Mouse (Mus musculus): ENCODE results near the gene Pigm. TPM values are rescaled to one million over a fixed set of nuclear protein-coding genes. Genes with fewer than 3 reads are reported as not detected.

The Pigm gene
- 10.6 and 13.0 TPM in 2 replicates for polyA plus RNA-seq (2012)

- no peak for TF ChIP-seq GATA1 (IDR thresholded peaks at IDR 0.05; ENCODE audit: low read length)
Observed at GRCm38 (mm10) chr1:172376198-172376667, at the start of gene Pigm. Gene Pigm (plus strand): TSS chr1:172376546.

- TF ChIP-seq GATA1 (IDR thresholded peaks at IDR 0.05; ENCODE audit: low read length), result no peak
Observed at GRCm38 (mm10) chr1:172326684-172327083, 49.7 kb upstream of the Pigm start.

- TF ChIP-seq GATA1 (IDR thresholded peaks at IDR 0.05; ENCODE audit: low read length), result no peak
Observed at GRCm38 (mm10) chr1:172327206-172328001, 48.9 kb upstream of the Pigm start.

- TF ChIP-seq GATA1 (IDR thresholded peaks at IDR 0.05; ENCODE audit: low read length), result no peak
Observed at GRCm38 (mm10) chr1:172328041-172328440, 48.3 kb upstream of the Pigm start.

GRCm38 (mm10) chr1:172328461-172328860, 47.9 kb upstream of the Pigm start:
- TF ChIP-seq GATA1 (IDR thresholded peaks at IDR 0.05; ENCODE audit: low read length), result no peak

GRCm38 (mm10) chr1:172329131-172329530, 47.2 kb upstream of the Pigm start, which contains the start of gene Kcnj9:
Gene Kcnj9 (minus strand): TSS chr1:172329318.
- no peak for TF ChIP-seq GATA1 (IDR thresholded peaks at IDR 0.05; ENCODE audit: low read length)

- TF ChIP-seq GATA1 (IDR thresholded peaks at IDR 0.05; ENCODE audit: low read length), result no peak
Observed at GRCm38 (mm10) chr1:172329616-172330015, 46.7 kb upstream of the Pigm start.

- no peak for TF ChIP-seq GATA1 (IDR thresholded peaks at IDR 0.05; ENCODE audit: low read length)
Observed at GRCm38 (mm10) chr1:172331422-172331947, 44.9 kb upstream of the Pigm start.

- TF ChIP-seq GATA1 (IDR thresholded peaks at IDR 0.05; ENCODE audit: low read length), result no peak
Observed at GRCm38 (mm10) chr1:172332925-172333324, 43.4 kb upstream of the Pigm start.

GRCm38 (mm10) chr1:172333512-172333911, 42.8 kb upstream of the Pigm start:
- no peak for TF ChIP-seq GATA1 (IDR thresholded peaks at IDR 0.05; ENCODE audit: low read length)

GRCm38 (mm10) chr1:172335804-172336203, 40.5 kb upstream of the Pigm start:
- no peak for TF ChIP-seq GATA1 (IDR thresholded peaks at IDR 0.05; ENCODE audit: low read length)

GRCm38 (mm10) chr1:172337411-172338185, 38.7 kb upstream of the Pigm start:
- TF ChIP-seq GATA1 (IDR thresholded peaks at IDR 0.05; ENCODE audit: low read length), result no peak

- TF ChIP-seq GATA1 (IDR thresholded peaks at IDR 0.05; ENCODE audit: low read length), result no peak
Observed at GRCm38 (mm10) chr1:172340729-172341321, 35.5 kb upstream of the Pigm start, which contains the start of gene Kcnj10. Gene Kcnj10 (plus strand): TSS chr1:172341210.

- no peak for TF ChIP-seq GATA1 (IDR thresholded peaks at IDR 0.05; ENCODE audit: low read length)
Observed at GRCm38 (mm10) chr1:172341386-172341785, 35.0 kb upstream of the Pigm start.

- TF ChIP-seq GATA1 (IDR thresholded peaks at IDR 0.05; ENCODE audit: low read length), result no peak
Observed at GRCm38 (mm10) chr1:172342729-172343128, 33.6 kb upstream of the Pigm start.

GRCm38 (mm10) chr1:172343914-172344313, 32.4 kb upstream of the Pigm start:
- no peak for TF ChIP-seq GATA1 (IDR thresholded peaks at IDR 0.05; ENCODE audit: low read length)
